Mouse (Mus musculus): ENCODE data around the gene Hnrnpa1.

- TF ChIP-seq POLR2A (IDR thresholded peaks at IDR 0.05; ENCODE audit: borderline replicate concordance, extremely low read depth, insufficient read depth, insufficient read length, poor library complexity, severe bottlenecking) (no peak), CTCF (IDR thresholded peaks at IDR 0.05; ENCODE audit: borderline replicate concordance, extremely low read depth, insufficient read depth, insufficient read length) (peak; percentile 57; the same call in 1 of the 2 replicates)
Observed at GRCm38 (mm10) chr15:103280817-103281464, 40.7 kb downstream of the Hnrnpa1 start.
